Mouse (Mus musculus): ENCODE data around the gene Rbm34. TPM values are rescaled to one million over a fixed set of nuclear protein-coding genes. Genes with fewer than 3 reads are reported as not detected.

Rbm34 gene
- polyA plus RNA-seq, 1 experiment from 2014 or later, result 26.5 TPM

GRCm38 (mm10) chr8:126976608-126977348 lies 5.9 kb upstream of the Rbm34 start:
- ATAC-seq, result no peak
- Histone ChIP-seq H3K4me3 (replicated peaks) (no peak overlapping the region), H3K4me2 (replicated peaks) (no peak overlapping the region), H3K36me3 (no peaks in the 10 kb centered on the region), H3K9me3 (no peaks in the 10 kb centered on the region), H3K27me3 (peaks cover 30% of the 10 kb centered on the region), H3K27ac (no peak overlapping the region), H3K9ac (replicated peaks) (no peak overlapping the region), H3K4me1 (replicated peaks) (0 out of 2 replicates have a peak, but pooled peaks cover 4% of the 10 kb centered on the region)
- 68% methylated on average over 8 of the region's 8 CpGs for WGBS

- no peak overlapping the region for H3K4me3 ChIP-seq (replicated peaks)
- peaks cover 6% of the 10 kb centered on the region; the same call in 1 of the 2 replicates for H3K4me1 ChIP-seq (replicated peaks)
- H3K9ac ChIP-seq (replicated peaks), result no peak overlapping the region
- H3K27ac ChIP-seq, result no peak overlapping the region
- 11% methylated on average over 1 of the region's 1 CpGs for WGBS
- H3K9me3 ChIP-seq, result no peaks in the 10 kb centered on the region
- ATAC-seq, result no peak
- H3K4me2 ChIP-seq (replicated peaks), result no peak overlapping the region
- H3K36me3 ChIP-seq, result no peaks in the 10 kb centered on the region
- peaks cover 30% of the 10 kb centered on the region for H3K27me3 ChIP-seq
Observed at GRCm38 (mm10) chr8:126975706-126976105, 4.8 kb upstream of the Rbm34 start.

GRCm38 (mm10) chr8:126974511-126974910 lies 3.6 kb upstream of the Rbm34 start:
- H3K4me3 ChIP-seq (replicated peaks), result no peak overlapping the region
- 84% methylated on average over 4 of the region's 4 CpGs for WGBS

GRCm38 (mm10) chr8:126973686-126974265 lies 2.9 kb upstream of the Rbm34 start:
- Histone ChIP-seq H3K27ac (no peak overlapping the region), H3K4me1 (replicated peaks) (peaks cover 20% of the 10 kb centered on the region), H3K9me3 (no peaks in the 10 kb centered on the region), H3K4me2 (replicated peaks) (no peak overlapping the region), H3K36me3 (peaks cover 7% of the 10 kb centered on the region), H3K4me3 (replicated peaks) (no peak overlapping the region), H3K27me3 (peaks cover 18% of the 10 kb centered on the region), H3K9ac (replicated peaks) (no peak overlapping the region)
- 75% methylated on average over 9 of the region's 9 CpGs for WGBS
- ATAC-seq, result no peak

More at GRCm38 (mm10) chr8:126974511-126974910, 3.6 kb upstream of the Rbm34 start:
- H3K4me2 ChIP-seq (replicated peaks), result no peak overlapping the region
- H3K27me3 ChIP-seq, result peaks cover 25% of the 10 kb centered on the region
- H3K9ac ChIP-seq (replicated peaks), result no peak overlapping the region
- ATAC-seq, result no peak
- H3K4me1 ChIP-seq (replicated peaks), result peaks cover 15% of the 10 kb centered on the region
- no peaks in the 10 kb centered on the region; the same call in 1 of the 2 replicates for H3K36me3 ChIP-seq
- H3K9me3 ChIP-seq, result no peaks in the 10 kb centered on the region
- no peak overlapping the region for H3K27ac ChIP-seq

GRCm38 (mm10) chr8:126972649-126973048 lies 1.8 kb upstream of the Rbm34 start:
- H3K9ac ChIP-seq (replicated peaks), result no peak overlapping the region

GRCm38 (mm10) chr8:126972102-126972501 lies 1.2 kb upstream of the Rbm34 start:
- Histone ChIP-seq H3K4me2 (replicated peaks) (peak overlapping the region; percentile 91; the same call in 1 of the 2 replicates), H3K27me3 (peaks cover 7% of the 10 kb centered on the region; the same call in 1 of the 2 replicates), H3K27ac (no peak overlapping the region), H3K9ac (replicated peaks) (no peak overlapping the region), H3K4me1 (replicated peaks) (peaks cover 20% of the 10 kb centered on the region), H3K9me3 (no peaks in the 10 kb centered on the region), H3K36me3 (peaks cover 22% of the 10 kb centered on the region), H3K4me3 (replicated peaks) (no peak overlapping the region)
- 84% methylated on average over 2 of the region's 2 CpGs for WGBS
- no peak for ATAC-seq

More at GRCm38 (mm10) chr8:126972649-126973048, 1.8 kb upstream of the Rbm34 start:
- H3K9me3 ChIP-seq, result no peaks in the 10 kb centered on the region
- no peak overlapping the region for H3K27ac ChIP-seq
- ATAC-seq, result no peak
- 83% methylated on average over 2 of the region's 2 CpGs for WGBS
- no peak overlapping the region for H3K4me3 ChIP-seq (replicated peaks)
- peaks cover 20% of the 10 kb centered on the region for H3K4me1 ChIP-seq (replicated peaks)
- H3K4me2 ChIP-seq (replicated peaks), result no peak overlapping the region
- H3K36me3 ChIP-seq, result peaks cover 17% of the 10 kb centered on the region
- H3K27me3 ChIP-seq, result peaks cover 10% of the 10 kb centered on the region; the same call in 1 of the 2 replicates

GRCm38 (mm10) chr8:126971314-126971664 lies 418 bp upstream of the Rbm34 start:
- Histone ChIP-seq H3K9me3 (no peaks in the 10 kb centered on the region), H3K9ac (replicated peaks) (peak overlapping the region; percentile 65), H3K27ac (peak overlapping the region; percentile 83), H3K4me1 (replicated peaks) (peaks cover 16% of the 10 kb centered on the region), H3K4me2 (replicated peaks) (peak overlapping the region; percentile 91), H3K27me3 (0 out of 2 replicates have a peak, but pooled peaks cover 1% of the 10 kb centered on the region), H3K4me3 (replicated peaks) (peak overlapping the region; percentile 98), H3K36me3 (peaks cover 31% of the 10 kb centered on the region)
- WGBS, result 14% methylated on average over 13 of the region's 13 CpGs
- ATAC-seq, result peak; percentile 74

GRCm38 (mm10) chr8:126969546-126969945 lies 1.3 kb downstream of the Rbm34 start:
- Histone ChIP-seq H3K4me2 (replicated peaks) (no peak overlapping the region), H3K27me3 (no peaks in the 10 kb centered on the region), H3K9me3 (no peaks in the 10 kb centered on the region)

GRCm38 (mm10) chr8:126968107-126968506 lies 2.8 kb downstream of the Rbm34 start:
- no peak overlapping the region for H3K4me3 ChIP-seq (replicated peaks)
- WGBS, result 95% methylated on average over 6 of the region's 6 CpGs
- H3K27me3 ChIP-seq, result no peaks in the 10 kb centered on the region
- H3K36me3 ChIP-seq, result peaks cover 49% of the 10 kb centered on the region
- no peak overlapping the region for H3K9ac ChIP-seq (replicated peaks)
- ATAC-seq, result no peak
- peaks cover 16% of the 10 kb centered on the region for H3K4me1 ChIP-seq (replicated peaks)
- H3K4me2 ChIP-seq (replicated peaks), result no peak overlapping the region
- H3K27ac ChIP-seq, result no peak overlapping the region
- H3K9me3 ChIP-seq, result no peaks in the 10 kb centered on the region

More at GRCm38 (mm10) chr8:126969546-126969945, 1.3 kb downstream of the Rbm34 start:
- no peak overlapping the region for H3K9ac ChIP-seq (replicated peaks)
- peaks cover 16% of the 10 kb centered on the region for H3K4me1 ChIP-seq (replicated peaks)
- no peak overlapping the region for H3K27ac ChIP-seq
- peaks cover 42% of the 10 kb centered on the region for H3K36me3 ChIP-seq
- ATAC-seq, result no peak
- no peak overlapping the region for H3K4me3 ChIP-seq (replicated peaks)
- 94% methylated on average over 1 of the region's 1 CpGs for WGBS

GRCm38 (mm10) chr8:126965246-126965645 lies 5.6 kb downstream of the Rbm34 start:
- Histone ChIP-seq H3K4me2 (replicated peaks) (no peak overlapping the region), H3K36me3 (peaks cover 76% of the 10 kb centered on the region), H3K27me3 (no peaks in the 10 kb centered on the region), H3K9ac (replicated peaks) (no peak overlapping the region), H3K9me3 (no peaks in the 10 kb centered on the region), H3K4me1 (replicated peaks) (peaks cover 11% of the 10 kb centered on the region), H3K4me3 (replicated peaks) (no peak overlapping the region), H3K27ac (no peak overlapping the region)
- 89% methylated on average over 6 of the region's 6 CpGs for WGBS
- ATAC-seq, result no peak

- no peak overlapping the region for H3K4me2 ChIP-seq (replicated peaks)
- peaks cover 70% of the 10 kb centered on the region for H3K36me3 ChIP-seq
- H3K4me1 ChIP-seq (replicated peaks), result no peaks in the 10 kb centered on the region
- no peaks in the 10 kb centered on the region for H3K27me3 ChIP-seq
- 92% methylated on average over 1 of the region's 1 CpGs for WGBS
- ATAC-seq, result no peak
- no peak overlapping the region for H3K27ac ChIP-seq
- no peak overlapping the region for H3K4me3 ChIP-seq (replicated peaks)
- H3K9ac ChIP-seq (replicated peaks), result no peak overlapping the region
- no peaks in the 10 kb centered on the region for H3K9me3 ChIP-seq
Observed at GRCm38 (mm10) chr8:126962871-126963270, 8.0 kb downstream of the Rbm34 start.

- WGBS, result over 99% methylated on average over 3 of the region's 3 CpGs
- H3K27ac ChIP-seq, result no peak overlapping the region
- no peak overlapping the region for H3K9ac ChIP-seq (replicated peaks)
- no peak overlapping the region for H3K4me2 ChIP-seq (replicated peaks)
- no peak overlapping the region for H3K4me3 ChIP-seq (replicated peaks)
- ATAC-seq, result no peak
- no peaks in the 10 kb centered on the region for H3K4me1 ChIP-seq (replicated peaks)
- no peaks in the 10 kb centered on the region for H3K9me3 ChIP-seq
- H3K27me3 ChIP-seq, result no peaks in the 10 kb centered on the region
- peaks cover 67% of the 10 kb centered on the region for H3K36me3 ChIP-seq
Observed at GRCm38 (mm10) chr8:126961516-126961915, 9.4 kb downstream of the Rbm34 start.

Measured in midbrain, embryonic 13.5 days (tissue).